Comparison of ENCODE assay signal across 9 mouse cellular contexts in genomic region chr6:100195870-100196409, GRCm38 (mm10).
DNase-seq lines count a peak whose midpoint lies in the region; ATAC-seq lines count a peak whose summit lies in the region.
"Had no signal": no experiment of that assay in that cellular context is flagged by ENCODE, and none has a peak within 500 bp of the region (broad histone marks: within the 10 kb centered on the region; RNA-seq: fewer than 3 reads in every experiment).

No protein-coding gene starts in this region.

- H3K4me2 ChIP-seq in kidney, embryonic 14.5 days (replicated peaks; ENCODE audit: low read depth, low read length) = no peak overlapping the region
- peak overlapping the region; percentile 29 for H3K4me2 ChIP-seq in lung, embryonic 15.5 days
- no peak overlapping the region for H3K4me2 ChIP-seq in stomach, embryonic 14.5 days (replicated peaks; ENCODE audit: low read depth, low read length)

- H3K4me3 ChIP-seq in kidney, embryonic 14.5 days (ENCODE audit: low read length) = no peak overlapping the region
- no peak overlapping the region for H3K4me3 ChIP-seq in lung, embryonic 15.5 days
- H3K4me3 ChIP-seq in stomach, embryonic 14.5 days (ENCODE audit: low read depth, low read length) = no peak overlapping the region
- H3K4me3 ChIP-seq: erythroblast, embryonic 14.5 days had no signal

- peak; percentile 70 for ATAC-seq in kidney, embryonic 14.5 days (ENCODE audit: low FRiP score, low TSS enrichment)
- peak; percentile 91 for ATAC-seq in lung, embryonic 15.5 days (ENCODE audit: borderline replicate concordance, extremely low read depth, low FRiP score, low TSS enrichment)
- peak; percentile 57; the same call in 1 of the 2 replicates for ATAC-seq in stomach, embryonic 14.5 days (ENCODE audit: insufficient number of reproducible peaks, insufficient read depth, low FRiP score, low read depth)
- no peak for ATAC-seq in megakaryocyte, adult 5-6 weeks (ENCODE audit: poor library complexity, severe bottlenecking)

- no peak overlapping the region for H3K9ac ChIP-seq in kidney, embryonic 14.5 days (ENCODE audit: low read depth, low read length)
- H3K9ac ChIP-seq in lung, embryonic 15.5 days = no peak overlapping the region
- H3K9ac ChIP-seq in stomach, embryonic 14.5 days (replicated peaks; ENCODE audit: low read depth, low read length) = no peak overlapping the region

- H3K4me1 ChIP-seq in kidney, embryonic 14.5 days (ENCODE audit: control insufficient read depth, insufficient read depth, low read length) = peaks cover 23% of the 10 kb centered on the region
- peaks cover 54% of the 10 kb centered on the region for H3K4me1 ChIP-seq in lung, embryonic 15.5 days
- peaks cover 36% of the 10 kb centered on the region for H3K4me1 ChIP-seq in stomach, embryonic 14.5 days (ENCODE audit: control insufficient read depth, insufficient read depth, low read length)

- H3K36me3 ChIP-seq in kidney, embryonic 14.5 days (ENCODE audit: control insufficient read depth, insufficient read depth, low read length) = no peaks in the 10 kb centered on the region
- H3K36me3 ChIP-seq in lung, embryonic 15.5 days = no peaks in the 10 kb centered on the region
- H3K36me3 ChIP-seq in stomach, embryonic 14.5 days (ENCODE audit: control insufficient read depth, insufficient read depth, low read length) = no peaks in the 10 kb centered on the region

- peak overlapping the region; percentile 34; the same call in 1 of the 2 replicates for H3K27ac ChIP-seq in kidney, embryonic 14.5 days (ENCODE audit: low read depth, low read length)
- peak overlapping the region; percentile 94 for H3K27ac ChIP-seq in lung, embryonic 15.5 days
- H3K27ac ChIP-seq in stomach, embryonic 14.5 days (ENCODE audit: low read length) = peak overlapping the region; percentile 59; the same call in 1 of the 2 replicates

- no peaks in the 10 kb centered on the region for H3K27me3 ChIP-seq in kidney, embryonic 14.5 days (ENCODE audit: control insufficient read depth, insufficient read depth, low read length)
- H3K27me3 ChIP-seq in lung, embryonic 15.5 days = no peaks in the 10 kb centered on the region
- H3K27me3 ChIP-seq in stomach, embryonic 14.5 days (ENCODE audit: control insufficient read depth, insufficient read depth, low read length) = no peaks in the 10 kb centered on the region

- WGBS in kidney, embryonic 14.5 days = 9% methylated on average over 7 of the region's 7 CpGs
- 8% methylated on average over 7 of the region's 7 CpGs for WGBS in lung, embryonic 15.5 days
- 18% methylated on average over 7 of the region's 7 CpGs for WGBS in stomach, embryonic 14.5 days

- no peaks in the 10 kb centered on the region for H3K9me3 ChIP-seq in kidney, embryonic 14.5 days (ENCODE audit: control insufficient read depth, low read length)
- no peaks in the 10 kb centered on the region for H3K9me3 ChIP-seq in lung, embryonic 15.5 days
- H3K9me3 ChIP-seq in stomach, embryonic 14.5 days (ENCODE audit: control insufficient read depth, low read depth, low read length) = no peaks in the 10 kb centered on the region

- peak; percentile 30 for DNase-seq in urinary bladder, adult 2 months (ENCODE audit: low spot score)
- no peak for DNase-seq in urinary bladder, postnatal 36 days (ENCODE audit: low spot score in 2 of 2)
- DNase-seq in heart, adult 8-10 months (ENCODE audit: low spot score) = peak; percentile 44
- no peak for DNase-seq in thymus, postnatal 10 days (ENCODE audit: low spot score in 2 of 2)

Comparison
In these comparisons a context has a peak if more than half of its experiments do, and no peak if none do; other contexts are left out.
1. DNase-seq: peak in urinary bladder, adult 2 months (single experiment) and heart, adult 8-10 months (single experiment); none in urinary bladder, postnatal 36 days (0 of 2) and thymus, postnatal 10 days (0 of 2).
2. H3K27ac ChIP-seq: peak in every context shown above with its lines; median percentile 94 in lung, embryonic 15.5 days; 59 in stomach, embryonic 14.5 days; 34 in kidney, embryonic 14.5 days.